ENCODE assay signal across 31 mouse cellular contexts in the genomic region with DNA sequence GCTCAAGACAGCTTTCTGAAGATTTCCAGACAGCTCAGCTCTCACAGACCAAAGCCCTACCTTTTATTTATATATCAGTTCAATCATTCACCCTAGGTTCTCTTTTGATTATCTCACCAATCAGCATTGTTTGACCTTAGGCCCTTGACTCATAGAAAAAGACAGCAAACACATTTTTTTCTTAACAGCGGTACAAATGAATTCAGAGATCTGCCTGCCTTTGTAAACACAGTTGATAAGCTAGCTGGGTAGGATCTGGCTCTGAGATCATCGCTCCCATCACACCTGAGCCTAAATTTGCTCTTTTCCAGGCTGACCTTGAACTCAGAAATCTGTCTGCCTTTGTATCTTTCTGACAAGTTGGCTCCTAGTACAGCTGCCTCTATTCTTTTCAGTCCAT.
"Had no signal": no experiment of that assay in that cellular context is flagged by ENCODE, and none has a peak within 500 bp of the region (broad histone marks: within the 10 kb centered on the region; RNA-seq: fewer than 3 reads in every experiment).

No protein-coding gene starts in this region.

- H3K9ac ChIP-seq: limb, embryonic 12.5 days; limb, embryonic 13.5 days; limb, embryonic 15.5 days; liver, embryonic 12.5 days; liver, embryonic 13.5 days; liver, embryonic 14.5 days; liver, embryonic 15.5 days; lung, embryonic 14.5 days; lung, embryonic 15.5 days; midbrain, embryonic 12.5 days; midbrain, embryonic 13.5 days; midbrain, embryonic 15.5 days had no signal

- H3K27me3 ChIP-seq: limb, embryonic 12.5 days; limb, embryonic 13.5 days; limb, embryonic 15.5 days; liver, embryonic 12.5 days; liver, embryonic 13.5 days; liver, embryonic 15.5 days; lung, embryonic 15.5 days; megakaryocyte, embryonic 14.5 days; midbrain, embryonic 12.5 days; midbrain, embryonic 13.5 days; midbrain, embryonic 15.5 days had no signal

- H3K4me2 ChIP-seq: limb, embryonic 12.5 days; limb, embryonic 13.5 days; limb, embryonic 15.5 days; liver, embryonic 11.5 days; liver, embryonic 12.5 days; liver, embryonic 13.5 days; liver, embryonic 15.5 days; lung, embryonic 14.5 days; lung, embryonic 15.5 days; midbrain, embryonic 11.5 days; midbrain, embryonic 12.5 days; midbrain, embryonic 13.5 days; midbrain, embryonic 15.5 days had no signal

- H3K36me3 ChIP-seq: limb, embryonic 10.5 days; limb, embryonic 12.5 days; limb, embryonic 13.5 days; limb, embryonic 15.5 days; liver, embryonic 12.5 days; liver, embryonic 13.5 days; liver, embryonic 15.5 days; lung, embryonic 15.5 days; midbrain, embryonic 10.5 days; midbrain, embryonic 12.5 days; midbrain, embryonic 13.5 days; midbrain, embryonic 15.5 days had no signal

- H3K4me1 ChIP-seq: limb, embryonic 10.5 days; limb, embryonic 12.5 days; limb, embryonic 13.5 days; limb, embryonic 15.5 days; liver, embryonic 12.5 days; liver, embryonic 13.5 days; liver, embryonic 15.5 days; lung, embryonic 15.5 days; megakaryocyte, embryonic 14.5 days; midbrain, embryonic 10.5 days; midbrain, embryonic 12.5 days; midbrain, embryonic 13.5 days; midbrain, embryonic 15.5 days had no signal

- DNase-seq: left cerebral cortex, postnatal 4 days; liver; liver, embryonic 13.5 days; lung, adult 18-20 months; lung, adult 2 months; lung, embryonic 14.5 days; lung, postnatal 10 days; lung, postnatal 14 days; lung, postnatal 36 days; lung, postnatal 4 days; midbrain, embryonic 14.5 days had no signal

- H3K4me3 ChIP-seq: left cerebral cortex, adult 2 months; limb, embryonic 10.5 days; limb, embryonic 12.5 days; limb, embryonic 13.5 days; limb, embryonic 15.5 days; liver, embryonic 12.5 days; liver, embryonic 13.5 days; liver, embryonic 15.5 days; lung, embryonic 15.5 days; megakaryocyte, embryonic 14.5 days; midbrain, embryonic 10.5 days; midbrain, embryonic 12.5 days; midbrain, embryonic 13.5 days; midbrain, embryonic 15.5 days; myocyte had no signal

- H3K27ac ChIP-seq: left cerebral cortex, adult 2 months; limb, embryonic 10.5 days; limb, embryonic 12.5 days; limb, embryonic 13.5 days; limb, embryonic 15.5 days; liver, embryonic 12.5 days; liver, embryonic 13.5 days; liver, embryonic 14.5 days; liver, embryonic 15.5 days; lung, embryonic 15.5 days; macrophage; midbrain, embryonic 10.5 days; midbrain, embryonic 12.5 days; midbrain, embryonic 13.5 days; midbrain, embryonic 15.5 days had no signal

- H3K9me3 ChIP-seq: limb, embryonic 10.5 days; limb, embryonic 15.5 days; liver, embryonic 12.5 days; liver, embryonic 13.5 days; liver, embryonic 15.5 days; lung, embryonic 15.5 days; midbrain, embryonic 10.5 days; midbrain, embryonic 12.5 days; midbrain, embryonic 13.5 days; midbrain, embryonic 15.5 days had no signal

- ATAC-seq: liver, embryonic 12.5 days; lung, postnatal 0 days; midbrain, embryonic 13.5 days; midbrain, embryonic 15.5 days; midbrain, embryonic 16.5 days had no signal
